In the genomic region with DNA sequence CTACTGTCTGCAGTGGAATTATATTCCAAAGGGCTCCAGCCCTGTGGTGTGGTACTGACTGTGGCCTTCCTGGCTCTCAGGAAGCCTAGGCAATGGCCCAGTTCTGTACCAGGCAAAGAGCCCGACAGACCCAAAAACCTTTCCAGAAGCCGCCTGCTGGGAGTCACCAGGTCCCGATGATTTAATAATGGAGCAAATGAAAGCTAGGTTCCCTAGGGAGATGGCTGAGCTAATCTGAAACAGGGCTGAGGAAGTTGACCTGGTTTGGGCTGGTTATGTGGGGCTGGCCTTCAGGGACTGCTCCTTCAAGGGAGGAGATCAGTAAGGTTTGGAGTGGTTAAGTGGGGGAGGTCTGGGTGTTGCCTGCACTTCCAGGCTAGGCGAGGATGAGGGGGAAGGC, we compare ENCODE assay signal across 24 mouse cellular contexts.
DNase-seq lines count a peak whose midpoint lies in the region; ATAC-seq and TF ChIP-seq lines count a peak whose summit lies in the region.
"Had no signal": no experiment of that assay in that cellular context is flagged by ENCODE, and none has a peak within 500 bp of the region (broad histone marks: within the 10 kb centered on the region; RNA-seq: fewer than 3 reads in every experiment).

No protein-coding gene starts in this region.

- H3K9me3 ChIP-seq in forebrain, embryonic 10.5 days, result 0 out of 2 replicates have a peak, but pooled peaks cover 3% of the 10 kb centered on the region
- no peaks in the 10 kb centered on the region for H3K9me3 ChIP-seq in forebrain, embryonic 15.5 days
- H3K9me3 ChIP-seq: embryonic facial prominence, embryonic 15.5 days; hindbrain, embryonic 13.5 days; liver, embryonic 15.5 days; lung, embryonic 15.5 days; midbrain, embryonic 15.5 days; neural tube, embryonic 12.5 days had no signal

- H3K36me3 ChIP-seq in forebrain, embryonic 10.5 days (replicated peaks), result no peaks in the 10 kb centered on the region
- no peaks in the 10 kb centered on the region for H3K36me3 ChIP-seq in forebrain, embryonic 15.5 days
- H3K36me3 ChIP-seq: embryonic facial prominence, embryonic 15.5 days; hindbrain, embryonic 13.5 days; liver, embryonic 15.5 days; lung, embryonic 15.5 days; midbrain, embryonic 15.5 days; neural tube, embryonic 12.5 days had no signal

- H3K4me3 ChIP-seq in forebrain, embryonic 10.5 days, result no peak overlapping the region
- H3K4me3 ChIP-seq in forebrain, embryonic 15.5 days, result no peak overlapping the region
- H3K4me3 ChIP-seq in layer of hippocampus, adult 2 months, result no peak overlapping the region
- H3K4me3 ChIP-seq: embryonic facial prominence, embryonic 15.5 days; gastrocnemius, adult 2 months; hindbrain, embryonic 13.5 days; liver, embryonic 15.5 days; lung, embryonic 15.5 days; midbrain, embryonic 15.5 days; neural tube, embryonic 12.5 days had no signal

- peaks cover 55% of the 10 kb centered on the region for H3K4me1 ChIP-seq in forebrain, embryonic 10.5 days
- H3K4me1 ChIP-seq in forebrain, embryonic 15.5 days, result peaks cover 39% of the 10 kb centered on the region
- H3K4me1 ChIP-seq: liver, embryonic 15.5 days; lung, embryonic 15.5 days had no signal

- H3K27me3 ChIP-seq in forebrain, embryonic 10.5 days (ENCODE audit: poor library complexity, severe bottlenecking), result peaks cover 10% of the 10 kb centered on the region; the same call in 1 of the 2 replicates
- H3K27me3 ChIP-seq in forebrain, embryonic 15.5 days, result no peaks in the 10 kb centered on the region
- H3K27me3 ChIP-seq: liver, embryonic 15.5 days; lung, embryonic 15.5 days; midbrain, embryonic 15.5 days had no signal

- no peak for TF ChIP-seq CTCF in layer of hippocampus, adult 2 months (conservative IDR thresholded peaks at IDR 0.05)

- ATAC-seq in forebrain, embryonic 15.5 days (replicated peaks), result no peak
- ATAC-seq: midbrain, embryonic 15.5 days had no signal

- H3K27ac ChIP-seq in forebrain, embryonic 10.5 days, result peak overlapping the region; percentile 89
- H3K27ac ChIP-seq in forebrain, embryonic 15.5 days (replicated peaks), result no peak overlapping the region
- peak overlapping the region; percentile 28; the same call in 1 of the 2 replicates for H3K27ac ChIP-seq in layer of hippocampus, adult 2 months
- H3K27ac ChIP-seq: embryonic facial prominence, embryonic 15.5 days; gastrocnemius, adult 2 months; kidney, postnatal 0 days; liver, embryonic 15.5 days; lung, embryonic 15.5 days; neural tube, embryonic 12.5 days had no signal

- DNase-seq in forebrain, embryonic 10.5 days (ENCODE audit: extremely low spot score, low spot score), result no peak
- DNase-seq in layer of hippocampus, adult 2 months (ENCODE audit: low spot score in 2 of 2), result peak in 1 of 2 experiments; percentile 29
- DNase-seq in layer of hippocampus, postnatal 10 days (ENCODE audit: low spot score in 2 of 2), result no peak
- DNase-seq in cerebellum, adult 8-10 months, result peak; percentile 60
- peak; percentile 26 for DNase-seq in retina, postnatal 1 day
- DNase-seq in spleen, postnatal 36 days (ENCODE audit: low spot score in 2 of 2), result no peak
- no peak for DNase-seq in adrenal gland, postnatal 14 days
- DNase-seq: gastrocnemius, adult 2 months; heart, postnatal 36 days; kidney, adult 11 months; left cerebral cortex, postnatal 4 days; liver; lung, postnatal 4 days; right cerebral cortex, adult 18-20 months; spleen, adult 18-20 months; thymus, postnatal 25 days had no signal

- H3K9ac ChIP-seq in forebrain, embryonic 15.5 days (replicated peaks), result no peak overlapping the region
- H3K9ac ChIP-seq: embryonic facial prominence, embryonic 15.5 days; hindbrain, embryonic 13.5 days; liver, embryonic 15.5 days; lung, embryonic 15.5 days; midbrain, embryonic 15.5 days; neural tube, embryonic 12.5 days had no signal

- no peak overlapping the region for H3K4me2 ChIP-seq in forebrain, embryonic 15.5 days (replicated peaks)
- H3K4me2 ChIP-seq: embryonic facial prominence, embryonic 15.5 days; hindbrain, embryonic 13.5 days; liver, embryonic 15.5 days; lung, embryonic 15.5 days; midbrain, embryonic 15.5 days; neural tube, embryonic 12.5 days had no signal

- 74% methylated on average over 4 of the region's 4 CpGs for WGBS in forebrain, embryonic 10.5 days
- 85% methylated on average over 4 of the region's 4 CpGs for WGBS in forebrain, embryonic 15.5 days

Comparison
In these comparisons a context has a peak if more than half of its experiments do, and no peak if none do; other contexts are left out.
1. DNase-seq: peak in cerebellum, adult 8-10 months (single experiment) and retina, postnatal 1 day (single experiment); none in forebrain, embryonic 10.5 days (single experiment), layer of hippocampus, postnatal 10 days (0 of 2), spleen, postnatal 36 days (0 of 2) and adrenal gland, postnatal 14 days (single experiment).